Mouse (Mus musculus) heart, postnatal 0 days (tissue): ENCODE measurements at regions not wholly inside any gene's neighbourhood (a gene's known extent, or its start where the extent isn't known, plus 50 kb on each side); places are given as distances from the start of the nearest gene placed in this dataset.

Source experiments
- CTCF ChIP-seq: IDR thresholded peaks from 2 replicates; pipeline ENCODE4 v1.5.1; 2016; ENCODE audit warnings: antibody characterized with exemption, control low read depth, low read depth
- EP300 ChIP-seq: IDR thresholded peaks from 2 replicates; pipeline ENCODE4 v1.6.1; 2016; ENCODE audit warnings: antibody characterized with exemption, low read depth

DNA sequence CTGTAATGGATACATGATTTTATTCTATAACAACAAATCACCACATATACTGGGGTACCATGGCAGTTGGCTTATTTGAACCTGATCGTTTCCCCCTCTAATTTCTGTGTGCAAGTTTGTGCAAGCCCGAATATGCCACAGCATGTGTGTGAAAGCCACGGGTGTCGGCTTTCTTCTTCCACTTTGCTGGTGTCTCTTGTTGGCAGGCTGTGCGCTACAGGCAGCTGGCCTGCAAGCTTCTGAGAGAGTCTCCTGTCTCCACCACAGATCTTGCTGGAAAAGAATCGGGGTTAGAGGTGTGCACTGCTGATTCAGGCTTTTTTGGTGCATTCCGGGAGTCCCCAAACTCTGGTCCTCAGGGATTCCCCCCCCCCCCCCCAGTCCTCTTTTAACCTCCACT lies 142.0 kb upstream of the Kazn start:
- TF ChIP-seq CTCF (no peak), EP300 (no peak)
